Mouse (Mus musculus) kidney, embryonic 16.5 days (tissue): ENCODE measurements around the gene Olfr1271. TPM values are rescaled to one million over a fixed set of nuclear protein-coding genes. Genes with fewer than 3 reads are reported as not detected.
"Not testable (repeated sequence)": the region's sequence is repeated elsewhere in the genome, so short reads cannot be mapped to it uniquely, and the experiment has no call there.

Experiments
- ATAC-seq: fragments of 200-750 bp; cut with Nextera tagmentation; 2 replicates; pipeline ENCODE4 v1.8.0; 2017; ENCODE audit warnings: moderate TSS enrichment; ENCODE audit not compliant: low FRiP score, low TSS enrichment
- H3K27ac ChIP-seq: fragments of 300-500 bp; sonication (generic); 2 replicates; pipeline ENCODE4 v1.5.1; 2014; ENCODE audit warnings: low read length
- H3K27me3 ChIP-seq: fragments of 300-500 bp; sonication (generic); 2 replicates; pipeline ENCODE4 v1.6.1; 2014; ENCODE audit warnings: low read length, control low read depth, mixed read lengths; ENCODE audit not compliant: insufficient read depth
- H3K36me3 ChIP-seq: fragments of 300-500 bp; sonication (generic); 2 replicates; pipeline ENCODE4 v1.6.1; 2014; ENCODE audit warnings: low read length, control low read depth, mixed read lengths; ENCODE audit not compliant: insufficient read depth
- H3K4me1 ChIP-seq: fragments of 300-500 bp; sonication (generic); 2 replicates; pipeline ENCODE4 v1.6.1; 2014; ENCODE audit warnings: low read length, control low read depth, mixed read lengths; ENCODE audit not compliant: insufficient read depth
- H3K4me2 ChIP-seq: fragments of 300-500 bp; sonication (generic); replicated peaks from 2 replicates; pipeline ENCODE4 v1.6.1; 2014; ENCODE audit warnings: low read depth, low read length
- H3K4me3 ChIP-seq: fragments of 300-500 bp; sonication (generic); 2 replicates; pipeline ENCODE4 v1.5.1; 2014; ENCODE audit warnings: mild to moderate bottlenecking, low read length
- H3K9ac ChIP-seq: fragments of 300-500 bp; sonication (generic); replicated peaks from 2 replicates; pipeline ENCODE4 v1.6.1; 2014; ENCODE audit warnings: low read length
- H3K9me3 ChIP-seq: fragments of 300-500 bp; sonication (generic); 2 replicates; pipeline ENCODE4 v1.6.1; 2016; ENCODE audit warnings: low read length, control low read depth
- WGBS: fragments of 180-500 bp; shearing (Covaris S2); extraction: QIAGEN DNeasy Blood & Tissue Kit; methylation state at CpG from one replicate; pipeline ENCODE4 v1.1.7; 2014; 5-methylcytosine and 5-hydroxymethylcytosine counted together
- polyA plus RNA-seq: library from polyadenylated mRNA; unstranded; fragments of >200 nt; fragmentation: Nextera tagmentation; extraction: Ambion mirVana; gene quantifications from 2 replicates; pipeline ENCODE4 v1.2.1, GENCODE M21; 2015

Gene Olfr1271
- polyA plus RNA-seq: not detected in 2 replicates

DNA sequence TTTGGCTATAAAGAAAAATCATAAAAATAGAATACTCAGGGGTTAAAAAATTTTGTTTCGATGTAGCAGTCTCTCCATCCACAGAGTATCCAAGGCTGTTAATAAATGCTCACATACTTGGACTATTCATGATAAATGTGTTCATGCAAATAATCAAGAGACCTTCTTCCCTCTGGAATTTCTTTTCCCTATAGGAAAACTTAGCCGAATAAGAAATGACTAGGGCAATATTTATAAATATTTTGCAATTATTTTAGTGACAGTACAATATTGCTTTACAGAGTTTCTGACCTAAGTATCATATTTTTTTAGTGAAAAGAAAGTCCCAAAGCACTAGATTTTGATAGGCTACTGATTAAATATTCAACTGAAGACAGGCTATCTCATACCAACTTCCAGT, at the start of gene Olfr1271:
Gene Olfr1271 (minus strand): TSS at position 101 of the 400 bp plus-strand sequence.
- no peak for ATAC-seq
- Histone ChIP-seq H3K4me3 (no peak within 1 kb of the TSS), H3K27ac (no peak within 1 kb of the TSS), H3K27me3 (no peaks in the 10 kb centered on the region), H3K4me1 (no peaks in the 10 kb centered on the region), H3K4me2 (no peak within 1 kb of the TSS), H3K9ac (no peak within 1 kb of the TSS), H3K36me3 (no peaks in the 10 kb centered on the region), H3K9me3 (no peaks in the 10 kb centered on the region)
- WGBS: 92% methylated on average over 2 of the region's 2 CpGs

- H3K9me3 ChIP-seq: no peaks in the 10 kb centered on the region
- H3K27ac ChIP-seq: no peak within 1 kb of the TSS
- H3K4me1 ChIP-seq: no peaks in the 10 kb centered on the region
- no peak for ATAC-seq
- no peaks in the 10 kb centered on the region for H3K27me3 ChIP-seq
- H3K4me3 ChIP-seq: no peak within 1 kb of the TSS
- no peaks in the 10 kb centered on the region for H3K36me3 ChIP-seq
- whole genome bisulfite sequencing: 86% methylated on average over 6 of the region's 6 CpGs
- no peak within 1 kb of the TSS for H3K4me2 ChIP-seq
- H3K9ac ChIP-seq: no peak within 1 kb of the TSS
Observed at GRCm38 (mm10) chr2:90292741-90293140, 21.9 kb upstream of the Olfr1271 start, which contains the start of gene Olfr1272. TSS of gene Olfr1272 (minus strand) at chr2:90292841.

GRCm38 (mm10) chr2:90257492-90257891, 13.3 kb downstream of the Olfr1271 start, which contains the start of gene Olfr142:
TSS of gene Olfr142 (minus strand) at chr2:90257592.
- H3K4me2 ChIP-seq: no peak within 1 kb of the TSS
- H3K4me3 ChIP-seq: no peak within 1 kb of the TSS
- H3K4me1 ChIP-seq: no peaks in the 10 kb centered on the region
- 95% methylated on average over 4 of the region's 4 CpGs for WGBS
- no peak for ATAC-seq
- no peak within 1 kb of the TSS for H3K9ac ChIP-seq
- H3K27me3 ChIP-seq: no peaks in the 10 kb centered on the region
- H3K9me3 ChIP-seq: no peaks in the 10 kb centered on the region
- H3K36me3 ChIP-seq: no peaks in the 10 kb centered on the region
- H3K27ac ChIP-seq: no peak within 1 kb of the TSS

DNA sequence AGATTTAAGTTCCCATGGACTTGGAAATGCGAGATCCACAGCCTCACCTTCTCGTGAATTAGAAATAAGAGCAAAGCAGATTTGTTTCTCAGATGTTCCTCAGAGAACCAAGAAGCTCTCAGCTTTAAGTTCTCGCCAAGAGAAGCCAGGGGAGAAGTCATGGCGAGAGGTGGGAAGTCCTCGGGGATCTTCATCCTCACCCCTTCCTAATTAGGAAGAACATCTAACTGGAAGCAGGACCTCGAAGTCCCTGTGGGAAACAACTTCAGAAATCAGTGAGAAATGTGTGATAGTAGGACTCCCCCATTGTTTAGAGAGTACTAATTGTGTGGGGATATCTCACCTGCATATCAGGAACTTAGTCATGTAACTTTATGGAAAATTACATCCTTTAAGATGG, 46.4 kb downstream of the Olfr1271 start, which contains the start of gene Olfr1506:
Gene Olfr1506 (minus strand): TSS at position 101 of the 400 bp plus-strand sequence.
- H3K9ac ChIP-seq, H3K4me2 ChIP-seq, H3K27ac ChIP-seq, ATAC-seq, H3K4me3 ChIP-seq, H3K4me1 ChIP-seq, H3K27me3 ChIP-seq, H3K36me3 ChIP-seq, H3K9me3 ChIP-seq: not testable (repeated sequence)
- WGBS: no CpG with 5 or more reads among the region's 6 CpGs

Other genes with a start within 250 kb of the Olfr1271 start
- not detected in 2 replicates for gene Olfr1264, start 245.5 kb downstream of the Olfr1271 start, polyA plus RNA-seq
- not detected in 2 replicates for gene Olfr1265, start 235.7 kb downstream of the Olfr1271 start, polyA plus RNA-seq
- gene Olfr140, start 207.4 kb downstream of the Olfr1271 start, polyA plus RNA-seq: not detected in 2 replicates
- not detected in 2 replicates for gene Olfr1269, start 149.6 kb downstream of the Olfr1271 start, polyA plus RNA-seq
- not detected in 2 replicates for gene Olfr32, start 128.7 kb downstream of the Olfr1271 start, polyA plus RNA-seq
- gene Olfr1270, start 117.9 kb downstream of the Olfr1271 start, polyA plus RNA-seq: not detected in 2 replicates
- gene Olfr1506, start 46.5 kb downstream of the Olfr1271 start, polyA plus RNA-seq: not detected in 2 replicates
- gene Olfr142, start 13.4 kb downstream of the Olfr1271 start, polyA plus RNA-seq: not detected in 2 replicates
- gene Olfr1272, start 21.8 kb upstream of the Olfr1271 start, polyA plus RNA-seq: not detected in 2 replicates
- gene Gm13769, start 51.2 kb upstream of the Olfr1271 start, polyA plus RNA-seq: not detected in 2 replicates
- not detected in 2 replicates for gene Olfr1274-ps, start 127.7 kb upstream of the Olfr1271 start, polyA plus RNA-seq